Mouse (Mus musculus) liver, embryonic 14.5 days (tissue): ENCODE measurements around the gene Stat2.

Experiments
- CTCF ChIP-seq: IDR thresholded peaks from 2 replicates; pipeline ENCODE4 v1.5.1; 2016; ENCODE audit warnings: antibody characterized with exemption, low read depth, control low read depth
- EP300 ChIP-seq: IDR thresholded peaks from 2 replicates; pipeline ENCODE4 v1.6.1; 2016; ENCODE audit warnings: antibody characterized with exemption, low read depth

DNA sequence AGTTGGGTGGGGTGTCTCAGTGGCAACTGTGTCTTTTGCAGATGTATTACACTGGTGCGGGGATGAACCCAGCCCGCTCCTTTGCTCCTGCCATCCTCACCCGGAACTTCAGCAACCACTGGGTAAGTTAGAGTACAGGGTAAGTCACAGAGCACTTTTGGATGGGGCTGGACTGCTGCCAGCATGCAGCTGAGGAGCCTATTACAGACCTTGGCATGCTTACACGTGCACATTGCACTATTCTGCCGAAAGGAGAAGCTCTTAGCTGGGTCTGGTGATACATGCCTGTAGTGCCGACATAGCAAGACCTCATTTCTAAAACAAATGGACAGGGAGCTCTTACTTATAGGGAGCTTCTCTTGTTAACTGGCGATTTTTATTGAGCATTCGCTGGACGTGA lies 42.8 kb upstream of the Stat2 start:
- no peak for TF ChIP-seq CTCF
- no peak for TF ChIP-seq EP300
